ENCODE assay signal across 17 mouse cellular contexts in genomic region chr12:16920186-16920860, GRCm38 (mm10). TPM values are rescaled to one million over a fixed set of nuclear protein-coding genes. Genes with fewer than 3 reads are reported as not detected.
DNase-seq lines count a peak whose midpoint lies in the region; ATAC-seq and TF ChIP-seq lines count a peak whose summit lies in the region.
"Had no signal": no experiment of that assay in that cellular context is flagged by ENCODE, and none has a peak within 500 bp of the region (broad histone marks: within the 10 kb centered on the region; RNA-seq: fewer than 3 reads in every experiment).

No protein-coding gene starts in this region.

- TF ChIP-seq EP300 in liver, embryonic 14.5 days (IDR thresholded peaks at IDR 0.05; ENCODE audit: low read depth) = 0 out of 2 replicates have a peak, but pooled peaks have one; percentile 19
- no peak for TF ChIP-seq EP300 in liver, postnatal 0 days (IDR thresholded peaks at IDR 0.05; ENCODE audit: low read depth)

- H3K4me1 ChIP-seq in liver, embryonic 14.5 days (replicated peaks; ENCODE audit: control insufficient read depth in 2 of 2, insufficient read depth in 2 of 2, low read length in 1 of 2) = peaks cover 2 to 3% of the 10 kb centered on the region in 2 experiments; a peak in 1 of 4 replicates
- peaks cover 4% of the 10 kb centered on the region for H3K4me1 ChIP-seq in liver, postnatal 0 days (ENCODE audit: insufficient read depth)
- peaks cover 10% of the 10 kb centered on the region for H3K4me1 ChIP-seq in G1E (ENCODE audit: insufficient read depth, low read depth, low read length)
- 0 out of 2 replicates have a peak, but pooled peaks cover 3% of the 10 kb centered on the region for H3K4me1 ChIP-seq in stomach, embryonic 16.5 days (ENCODE audit: control insufficient read depth, insufficient read depth, low read length)
- H3K4me1 ChIP-seq: embryonic facial prominence, embryonic 10.5 days; forebrain, embryonic 13.5 days; hindbrain, embryonic 10.5 days had no signal

- no peaks in the 10 kb centered on the region for H3K27me3 ChIP-seq in liver, embryonic 14.5 days (ENCODE audit: control insufficient read depth, insufficient read depth, low read length)
- no peaks in the 10 kb centered on the region for H3K27me3 ChIP-seq in liver, postnatal 0 days (ENCODE audit: insufficient read depth, low read length)
- H3K27me3 ChIP-seq in G1E (ENCODE audit: insufficient read depth, low read length) = no peaks in the 10 kb centered on the region
- H3K27me3 ChIP-seq in stomach, embryonic 16.5 days (ENCODE audit: control insufficient read depth, insufficient read depth, low read length) = no peaks in the 10 kb centered on the region
- H3K27me3 ChIP-seq: forebrain, embryonic 13.5 days; heart, embryonic 15.5 days had no signal

- no peak for TF ChIP-seq CTCF in liver, embryonic 14.5 days (IDR thresholded peaks at IDR 0.05; ENCODE audit: low read depth)
- TF ChIP-seq CTCF in liver, postnatal 0 days (IDR thresholded peaks at IDR 0.05; ENCODE audit: low read depth) = no peak
- TF ChIP-seq CTCF in G1E (IDR thresholded peaks at IDR 0.05; ENCODE audit: low read depth, low read length) = no peak

- no peaks in the 10 kb centered on the region for H3K9me3 ChIP-seq in liver, embryonic 14.5 days (ENCODE audit: control insufficient read depth, low read length)
- no peaks in the 10 kb centered on the region for H3K9me3 ChIP-seq in liver, postnatal 0 days (ENCODE audit: low read length)
- H3K9me3 ChIP-seq in G1E (replicated peaks) = no peaks in the 10 kb centered on the region
- no peaks in the 10 kb centered on the region for H3K9me3 ChIP-seq in stomach, embryonic 16.5 days (replicated peaks; ENCODE audit: control insufficient read depth, low read length)
- H3K9me3 ChIP-seq: embryonic facial prominence, embryonic 10.5 days; forebrain, embryonic 13.5 days; heart, embryonic 15.5 days; hindbrain, embryonic 10.5 days had no signal

- H3K36me3 ChIP-seq in liver, embryonic 14.5 days (replicated peaks; ENCODE audit: control insufficient read depth, insufficient read depth, low read depth) = no peaks in the 10 kb centered on the region
- no peaks in the 10 kb centered on the region for H3K36me3 ChIP-seq in liver, postnatal 0 days (replicated peaks; ENCODE audit: insufficient read depth, low read length)
- H3K36me3 ChIP-seq in G1E (replicated peaks) = peaks cover 2% of the 10 kb centered on the region
- H3K36me3 ChIP-seq in stomach, embryonic 16.5 days (ENCODE audit: control insufficient read depth, insufficient read depth, low read length) = no peaks in the 10 kb centered on the region
- H3K36me3 ChIP-seq: embryonic facial prominence, embryonic 10.5 days; heart, embryonic 15.5 days; hindbrain, embryonic 10.5 days had no signal

- H3K4me2 ChIP-seq in liver, embryonic 14.5 days (ENCODE audit: low read depth) = no peak overlapping the region
- H3K4me2 ChIP-seq in liver, postnatal 0 days (ENCODE audit: low read depth, low read length) = no peak overlapping the region
- H3K4me2 ChIP-seq in stomach, embryonic 16.5 days (ENCODE audit: low read depth, low read length) = no peak overlapping the region
- H3K4me2 ChIP-seq: forebrain, embryonic 13.5 days; heart, embryonic 15.5 days; midbrain, embryonic 11.5 days had no signal

- no peak; the same call in 1 of the 2 replicates for ATAC-seq in liver, embryonic 14.5 days (ENCODE audit: insufficient read depth)
- no peak for ATAC-seq in liver, postnatal 0 days
- ATAC-seq in G1E (ENCODE audit: extremely low read depth, insufficient number of reproducible peaks, low FRiP score, poor library complexity, severe bottlenecking) = peak; percentile 54
- ATAC-seq in granulocyte monocyte progenitor cell, adult 5-6 weeks (replicated peaks; ENCODE audit: poor library complexity, severe bottlenecking) = peak; percentile 68
- ATAC-seq in stomach, embryonic 16.5 days (ENCODE audit: insufficient read depth, low FRiP score) = peak; percentile 78; the same call in 1 of the 2 replicates
- ATAC-seq: activated CD4-positive, CD25-positive, alpha-beta regulatory T cell, adult 4 months; forebrain, embryonic 13.5 days had no signal

- DNase-seq in liver, embryonic 14.5 days (ENCODE audit: low read depth in 3 of 3, low spot score in 3 of 3) = no peak
- DNase-seq in liver, postnatal 0 days = no peak
- no peak for DNase-seq in G1E (ENCODE audit: low spot score)
- no peak for DNase-seq in thymus, postnatal 0 days (ENCODE audit: low spot score)
- DNase-seq in T-cell, adult 2 months (ENCODE audit: low spot score) = no peak
- DNase-seq: cerebellum, postnatal 14 days; layer of hippocampus, postnatal 36 days; liver; lung, postnatal 14 days had no signal

- no peak overlapping the region for H3K4me3 ChIP-seq in liver, embryonic 14.5 days (ENCODE audit: insufficient read depth in 1 of 2, low read depth in 2 of 2, low read length in 2 of 2)
- no peak overlapping the region for H3K4me3 ChIP-seq in liver, postnatal 0 days (ENCODE audit: low read depth, low read length)
- H3K4me3 ChIP-seq in G1E (ENCODE audit: low read depth, low read length) = no peak overlapping the region
- no peak overlapping the region for H3K4me3 ChIP-seq in stomach, embryonic 16.5 days (replicated peaks; ENCODE audit: low read length)
- H3K4me3 ChIP-seq: embryonic facial prominence, embryonic 10.5 days; forebrain, embryonic 13.5 days; heart, embryonic 15.5 days; hindbrain, embryonic 10.5 days had no signal

- H3K27ac ChIP-seq in liver, embryonic 14.5 days = no peak overlapping the region
- no peak overlapping the region for H3K27ac ChIP-seq in liver, postnatal 0 days (ENCODE audit: low read depth)
- no peak overlapping the region for H3K27ac ChIP-seq in stomach, embryonic 16.5 days (ENCODE audit: low read length)
- H3K27ac ChIP-seq: embryonic facial prominence, embryonic 10.5 days; forebrain, embryonic 13.5 days; heart, embryonic 15.5 days; hindbrain, embryonic 10.5 days had no signal

- no peak overlapping the region for H3K9ac ChIP-seq in liver, embryonic 14.5 days (replicated peaks)
- no peak overlapping the region for H3K9ac ChIP-seq in liver, postnatal 0 days (replicated peaks)
- no peak overlapping the region for H3K9ac ChIP-seq in stomach, embryonic 16.5 days (ENCODE audit: low read length)
- H3K9ac ChIP-seq: forebrain, embryonic 13.5 days; heart, embryonic 15.5 days had no signal

RNA-seq across cellular contexts. Expression of gene Rock2, which starts 25.6 kb away (rescaled TPM):
- polyA plus RNA-seq in liver, embryonic 14.5 days (2012; rRNA removed) = 3.7 and 5.7 TPM in 2 replicates
- polyA plus RNA-seq in liver, embryonic 14.5 days (2014; fragmentation: Nextera tagmentation; extraction: Ambion mirVana) = 5.1 and 6.6 TPM in 2 replicates
- 5.3 TPM in 2 replicates for polyA plus RNA-seq in liver, postnatal 0 days (2015; fragmentation: Nextera tagmentation; extraction: Ambion mirVana)
- total RNA-seq in G1E (2014; fragmentation: Nextera tagmentation) = 78.0 and 78.8 TPM in 2 replicates
- 46.1 and 59.7 TPM in 2 replicates for total RNA-seq in G1E (2017)
- 3.1 and 3.5 TPM in 2 replicates for polyA plus RNA-seq in G1E (2012)
- 43.1 and 49.4 TPM in 2 replicates for total RNA-seq in granulocyte monocyte progenitor cell, adult 5-6 weeks (2014; fragmentation: Nextera tagmentation)
- 65.1 and 65.9 TPM in 2 replicates for total RNA-seq in granulocyte monocyte progenitor cell, adult 5-6 weeks (2017)
- 14.3 and 16.5 TPM in 2 replicates for polyA plus RNA-seq in stomach, embryonic 16.5 days (2015; fragmentation: Nextera tagmentation; extraction: Ambion mirVana)
- 10.3 and 11.9 TPM in 2 replicates for polyA plus RNA-seq in thymus, postnatal 0 days (2015; fragmentation: Nextera tagmentation; extraction: Ambion mirVana)

Comparison
In these comparisons a context has a peak if more than half of its experiments do, and no peak if none do; other contexts are left out.
1. ATAC-seq: peak in G1E (single experiment), granulocyte monocyte progenitor cell, adult 5-6 weeks (single experiment) and stomach, embryonic 16.5 days (single experiment); none in liver, embryonic 14.5 days (single experiment) and liver, postnatal 0 days (single experiment).